Mouse (Mus musculus): Measurements from ENCODE around the gene Lsm4. TPM values are rescaled to one million over a fixed set of nuclear protein-coding genes. Genes with fewer than 3 reads are reported as not detected.

The Lsm4 gene
- polyA plus RNA-seq, 1 experiment, result 199 TPM

DNA sequence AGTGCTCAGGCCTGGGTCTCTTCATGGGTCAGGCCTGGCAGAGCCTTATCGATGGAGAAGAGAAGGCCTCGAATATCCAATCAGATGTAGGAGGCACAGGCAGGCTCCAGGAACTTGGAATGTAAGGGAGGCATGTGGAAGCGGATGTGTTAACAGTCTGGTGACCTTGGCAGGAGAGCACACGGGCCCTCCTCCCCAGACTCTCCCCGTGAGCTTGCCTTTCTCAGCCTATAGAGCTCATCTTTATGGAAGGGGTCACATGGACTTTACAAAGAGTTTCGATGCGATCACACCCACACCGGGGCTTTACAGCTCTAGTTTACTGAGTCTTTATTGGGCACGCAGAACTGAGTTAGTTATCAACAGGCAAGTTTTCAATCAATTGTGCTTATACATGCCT, 34.3 kb upstream of the Lsm4 start:
- Histone ChIP-seq H3K27ac (ENCODE audit: control insufficient read depth, insufficient read depth, low read length) (no peak overlapping the region), H3K36me3 (ENCODE audit: control insufficient read depth, insufficient read depth, low read length) (no peaks in the 10 kb centered on the region), H3K4me3 (ENCODE audit: control insufficient read depth, insufficient read depth, low read length) (no peak overlapping the region), H3K27me3 (ENCODE audit: control insufficient read depth, insufficient read depth, low read length) (no peaks in the 10 kb centered on the region), H3K4me1 (replicated peaks; ENCODE audit: control insufficient read depth, insufficient read depth, low read length) (peaks cover 10% of the 10 kb centered on the region)
- 95% methylated on average over 9 of the region's 9 CpGs for WGBS
- no peak for DNase-seq
- no peak for TF ChIP-seq CTCF (IDR thresholded peaks at IDR 0.05; ENCODE audit: borderline replicate concordance, control insufficient read depth, extremely low read depth, insufficient read depth, low read length, poor library complexity)
- TF ChIP-seq POLR2A (IDR thresholded peaks at IDR 0.05; ENCODE audit: control insufficient read depth, extremely low read depth, insufficient read depth, low read length, poor library complexity), result no peak

DNA sequence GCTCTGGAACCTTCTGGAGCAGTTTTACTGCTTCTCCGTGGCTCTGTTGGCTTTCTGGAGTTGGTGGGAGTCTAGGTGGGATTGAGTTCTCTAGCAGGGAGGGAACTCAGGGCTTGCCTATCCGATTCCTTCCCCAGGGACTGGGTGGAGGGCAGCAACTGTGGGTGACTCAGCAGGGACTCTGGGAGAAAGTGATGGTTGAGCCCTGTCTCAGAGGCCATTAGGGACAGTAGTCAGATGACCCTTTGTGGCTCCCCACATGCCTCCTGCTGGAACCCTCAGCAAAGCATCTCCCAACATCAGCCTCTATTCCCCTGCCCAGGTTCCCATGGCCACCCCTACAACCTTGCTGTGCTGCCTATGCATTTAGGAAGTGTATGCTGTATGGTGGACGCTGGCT, 30.0 kb upstream of the Lsm4 start:
- TF ChIP-seq POLR2A (IDR thresholded peaks at IDR 0.05; ENCODE audit: control insufficient read depth, extremely low read depth, insufficient read depth, low read length, poor library complexity) (no peak), CTCF (IDR thresholded peaks at IDR 0.05; ENCODE audit: borderline replicate concordance, control insufficient read depth, extremely low read depth, insufficient read depth, low read length, poor library complexity) (no peak)
- no peak overlapping the region for H3K27ac ChIP-seq (ENCODE audit: control insufficient read depth, insufficient read depth, low read length)
- no peak overlapping the region for H3K4me3 ChIP-seq (ENCODE audit: control insufficient read depth, insufficient read depth, low read length)
- H3K36me3 ChIP-seq (ENCODE audit: control insufficient read depth, insufficient read depth, low read length), result no peaks in the 10 kb centered on the region
- WGBS, result 92% methylated on average over 3 of the region's 3 CpGs
- H3K27me3 ChIP-seq (ENCODE audit: control insufficient read depth, insufficient read depth, low read length), result no peaks in the 10 kb centered on the region
- no peak for DNase-seq
- peaks cover 22% of the 10 kb centered on the region for H3K4me1 ChIP-seq (replicated peaks; ENCODE audit: control insufficient read depth, insufficient read depth, low read length)

DNA sequence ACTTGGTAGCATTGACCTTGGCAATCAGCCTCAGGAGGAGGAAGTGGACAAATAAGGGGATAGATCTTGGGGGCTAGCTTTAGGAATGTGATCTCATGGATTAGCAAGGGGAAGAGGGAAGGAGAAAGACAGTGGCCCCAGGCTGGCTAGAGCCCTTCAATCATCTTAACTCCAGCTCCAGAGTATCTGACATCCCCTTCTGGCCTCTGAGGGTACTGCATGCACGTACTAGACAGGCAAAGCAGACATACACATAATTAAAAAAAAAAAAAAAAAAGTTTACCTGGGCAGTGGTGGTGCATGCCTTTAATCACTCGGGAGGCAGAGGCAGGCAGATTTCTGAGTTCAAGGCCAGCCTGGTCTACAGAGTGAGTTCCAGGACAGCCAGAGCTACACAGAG, 29.0 kb upstream of the Lsm4 start:
- H3K36me3 ChIP-seq (ENCODE audit: control insufficient read depth, insufficient read depth, low read length), result no peaks in the 10 kb centered on the region
- H3K27ac ChIP-seq (ENCODE audit: control insufficient read depth, insufficient read depth, low read length), result no peak overlapping the region
- WGBS, result 97% methylated on average over 2 of the region's 2 CpGs
- TF ChIP-seq POLR2A (IDR thresholded peaks at IDR 0.05; ENCODE audit: control insufficient read depth, extremely low read depth, insufficient read depth, low read length, poor library complexity) (no peak), CTCF (IDR thresholded peaks at IDR 0.05; ENCODE audit: borderline replicate concordance, control insufficient read depth, extremely low read depth, insufficient read depth, low read length, poor library complexity) (no peak)
- H3K4me3 ChIP-seq (ENCODE audit: control insufficient read depth, insufficient read depth, low read length), result no peak overlapping the region
- no peaks in the 10 kb centered on the region for H3K27me3 ChIP-seq (ENCODE audit: control insufficient read depth, insufficient read depth, low read length)
- DNase-seq, result no peak
- H3K4me1 ChIP-seq (replicated peaks; ENCODE audit: control insufficient read depth, insufficient read depth, low read length), result peaks cover 22% of the 10 kb centered on the region

DNA sequence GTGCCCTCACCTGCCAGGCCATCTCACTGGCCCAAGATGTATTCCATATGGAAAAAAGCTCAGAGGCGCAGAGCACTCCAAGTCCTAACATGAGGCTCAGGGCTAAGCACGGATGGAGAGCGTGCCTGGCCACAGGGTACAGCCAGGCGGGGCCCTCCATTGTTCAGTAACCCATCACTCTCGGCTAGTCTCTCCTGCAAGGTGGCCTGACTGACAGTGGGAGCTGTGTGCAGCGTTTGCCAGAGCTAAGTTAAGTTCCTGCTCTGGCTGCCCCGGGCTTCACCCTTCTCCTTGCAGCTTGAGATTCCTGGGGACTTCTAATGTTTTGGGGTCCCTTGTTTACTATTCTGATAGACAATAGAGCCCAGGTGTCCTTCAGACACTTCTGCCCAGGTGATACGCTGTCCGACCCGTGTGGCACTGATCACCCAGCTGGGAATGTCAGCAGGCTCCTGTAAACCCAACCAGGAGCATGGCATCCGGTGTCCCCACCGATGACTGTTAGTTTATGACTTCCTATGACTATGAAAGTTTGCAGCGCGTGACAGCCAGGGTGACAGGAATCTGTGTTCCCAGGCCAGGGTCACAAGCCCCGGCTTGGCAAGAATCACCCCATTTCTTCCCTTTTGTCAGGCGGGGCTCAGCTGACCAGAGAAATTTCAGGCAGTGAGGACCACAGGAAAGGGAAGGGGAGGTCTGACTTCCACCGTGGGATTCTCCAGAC, 27.4 kb upstream of the Lsm4 start:
- H3K36me3 ChIP-seq (ENCODE audit: control insufficient read depth, insufficient read depth, low read length), result peaks cover 5% of the 10 kb centered on the region; the same call in 1 of the 2 replicates
- 58% methylated on average over 17 of the region's 17 CpGs for WGBS
- peaks cover 22% of the 10 kb centered on the region for H3K4me1 ChIP-seq (replicated peaks; ENCODE audit: control insufficient read depth, insufficient read depth, low read length)
- H3K4me3 ChIP-seq (ENCODE audit: control insufficient read depth, insufficient read depth, low read length), result no peak overlapping the region
- DNase-seq, result no peak
- H3K27me3 ChIP-seq (ENCODE audit: control insufficient read depth, insufficient read depth, low read length), result no peaks in the 10 kb centered on the region
- TF ChIP-seq CTCF (IDR thresholded peaks at IDR 0.05; ENCODE audit: borderline replicate concordance, control insufficient read depth, extremely low read depth, insufficient read depth, low read length, poor library complexity), result no peak
- TF ChIP-seq POLR2A (IDR thresholded peaks at IDR 0.05; ENCODE audit: control insufficient read depth, extremely low read depth, insufficient read depth, low read length, poor library complexity), result no peak
- H3K27ac ChIP-seq (ENCODE audit: control insufficient read depth, insufficient read depth, low read length), result no peak overlapping the region

DNA sequence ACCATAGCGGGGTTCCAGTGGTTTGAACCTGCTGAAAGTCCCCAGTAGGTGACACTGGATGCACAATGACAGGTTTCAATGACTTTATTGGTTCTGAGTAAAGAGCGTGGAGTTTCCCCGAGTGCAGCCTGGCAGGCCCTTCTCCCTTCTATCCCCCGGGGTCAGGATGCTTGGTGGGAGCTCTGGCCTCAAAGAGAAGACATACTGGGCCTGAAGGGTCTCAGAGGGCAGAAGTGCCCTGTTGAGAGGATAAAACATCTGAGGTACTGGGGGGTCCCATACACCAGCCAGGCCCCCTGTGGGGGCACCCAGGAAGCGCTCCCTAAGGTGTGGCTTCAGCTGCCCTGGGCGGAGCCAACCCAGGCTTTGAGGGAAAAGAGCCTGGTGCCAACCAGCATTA, 26.7 kb upstream of the Lsm4 start:
- Histone ChIP-seq H3K27ac (ENCODE audit: control insufficient read depth, insufficient read depth, low read length) (no peak overlapping the region), H3K4me1 (replicated peaks; ENCODE audit: control insufficient read depth, insufficient read depth, low read length) (peaks cover 22% of the 10 kb centered on the region), H3K4me3 (ENCODE audit: control insufficient read depth, insufficient read depth, low read length) (no peak overlapping the region), H3K27me3 (ENCODE audit: control insufficient read depth, insufficient read depth, low read length) (no peaks in the 10 kb centered on the region), H3K36me3 (ENCODE audit: control insufficient read depth, insufficient read depth, low read length) (peaks cover 9% of the 10 kb centered on the region; the same call in 1 of the 2 replicates)
- WGBS, result 93% methylated on average over 6 of the region's 6 CpGs
- TF ChIP-seq CTCF (IDR thresholded peaks at IDR 0.05; ENCODE audit: borderline replicate concordance, control insufficient read depth, extremely low read depth, insufficient read depth, low read length, poor library complexity), result no peak
- TF ChIP-seq POLR2A (IDR thresholded peaks at IDR 0.05; ENCODE audit: control insufficient read depth, extremely low read depth, insufficient read depth, low read length, poor library complexity), result no peak
- DNase-seq, result no peak

DNA sequence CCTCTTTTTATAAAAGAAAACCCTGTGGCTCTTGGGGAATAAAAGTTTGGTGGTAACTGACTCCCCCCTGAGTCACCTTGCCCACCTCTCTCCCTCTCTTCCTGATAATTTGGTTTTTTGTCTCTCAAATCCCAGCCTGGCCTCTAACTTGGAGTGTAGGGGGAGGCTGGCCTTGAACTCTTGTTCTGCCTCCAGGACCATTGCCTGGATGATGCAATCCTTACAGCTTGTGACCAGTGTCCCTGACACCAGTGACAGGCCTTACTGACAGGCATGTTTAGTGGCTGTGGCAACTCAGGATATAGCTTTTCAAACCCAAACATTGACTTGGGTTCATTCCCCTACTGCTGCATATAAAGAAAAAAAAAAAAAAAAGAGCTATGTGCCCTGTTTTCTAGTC, 26.3 kb upstream of the Lsm4 start:
- H3K4me3 ChIP-seq (ENCODE audit: control insufficient read depth, insufficient read depth, low read length), result no peak overlapping the region
- no peak overlapping the region for H3K27ac ChIP-seq (ENCODE audit: control insufficient read depth, insufficient read depth, low read length)
- H3K27me3 ChIP-seq (ENCODE audit: control insufficient read depth, insufficient read depth, low read length), result no peaks in the 10 kb centered on the region
- peaks cover 12% of the 10 kb centered on the region; the same call in 1 of the 2 replicates for H3K36me3 ChIP-seq (ENCODE audit: control insufficient read depth, insufficient read depth, low read length)
- TF ChIP-seq CTCF (IDR thresholded peaks at IDR 0.05; ENCODE audit: borderline replicate concordance, control insufficient read depth, extremely low read depth, insufficient read depth, low read length, poor library complexity) (no peak), POLR2A (IDR thresholded peaks at IDR 0.05; ENCODE audit: control insufficient read depth, extremely low read depth, insufficient read depth, low read length, poor library complexity) (no peak)
- H3K4me1 ChIP-seq (replicated peaks; ENCODE audit: control insufficient read depth, insufficient read depth, low read length), result peaks cover 22% of the 10 kb centered on the region
- no peak for DNase-seq
